Mouse (Mus musculus): Measurements from ENCODE around the gene Mboat7. TPM values are rescaled to one million over a fixed set of nuclear protein-coding genes. Genes with fewer than 3 reads are reported as not detected.
"Not testable (repeated sequence)": the region's sequence is repeated elsewhere in the genome, so short reads cannot be mapped to it uniquely, and the experiment has no call there.

Gene Mboat7
- total RNA-seq, 2 experiments from 2014 or later: 165 to 167 TPM

DNA sequence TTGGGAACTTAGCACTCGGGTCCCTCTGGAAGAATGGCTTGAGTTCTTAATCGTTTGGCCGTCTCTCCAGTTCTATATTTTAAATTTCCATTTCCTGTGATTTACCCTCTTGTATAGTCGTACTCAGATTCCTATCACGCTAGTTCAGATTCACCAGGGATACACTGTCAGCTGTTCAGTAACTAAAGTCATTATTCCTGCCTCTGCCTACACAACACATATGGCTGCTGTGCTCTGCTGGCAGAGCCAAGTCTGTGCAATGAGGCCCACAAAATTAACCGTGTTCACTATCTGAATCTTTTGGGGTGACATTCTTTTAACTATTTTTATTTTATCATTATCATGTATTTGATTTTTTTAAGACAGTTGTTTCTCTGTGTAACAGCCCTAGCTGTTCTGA is 5.1 kb upstream of the Mboat7 start:
- intact Hi-C loops (cut with DNase I): loop anchor here (5.0 kb wide), 1 partner anchor 444 kb away; no protein-coding TSS in a partner anchor
- DNase-seq (ENCODE audit: low spot score in 2 of 2): no peak

DNA sequence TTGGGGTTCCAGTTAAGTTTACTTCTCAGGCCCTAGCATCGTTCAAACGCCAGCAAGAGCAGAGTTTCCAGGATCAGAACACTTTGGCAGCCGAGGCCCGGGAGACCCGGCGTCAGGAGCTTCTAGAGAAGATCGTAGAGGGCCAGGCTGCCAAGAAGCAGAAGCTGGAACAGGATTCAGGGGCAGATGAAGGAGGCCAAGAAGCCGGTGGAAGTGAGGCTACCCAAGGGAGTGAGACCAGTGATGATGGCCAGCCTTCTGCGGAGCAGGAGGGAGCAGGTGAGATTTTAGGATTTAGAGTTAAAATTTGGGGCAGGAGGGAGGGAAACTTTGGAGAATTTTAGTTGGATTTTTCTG is 1.6 kb upstream of the Mboat7 start:
- not testable (repeated sequence) for DNase-seq (ENCODE audit: low spot score in 2 of 2)
- intact Hi-C loops (cut with DNase I): loop anchor here (5.0 kb wide), 2 partner anchors 48 to 447 kb away; partner anchors contain the start of gene Cnot3

DNA sequence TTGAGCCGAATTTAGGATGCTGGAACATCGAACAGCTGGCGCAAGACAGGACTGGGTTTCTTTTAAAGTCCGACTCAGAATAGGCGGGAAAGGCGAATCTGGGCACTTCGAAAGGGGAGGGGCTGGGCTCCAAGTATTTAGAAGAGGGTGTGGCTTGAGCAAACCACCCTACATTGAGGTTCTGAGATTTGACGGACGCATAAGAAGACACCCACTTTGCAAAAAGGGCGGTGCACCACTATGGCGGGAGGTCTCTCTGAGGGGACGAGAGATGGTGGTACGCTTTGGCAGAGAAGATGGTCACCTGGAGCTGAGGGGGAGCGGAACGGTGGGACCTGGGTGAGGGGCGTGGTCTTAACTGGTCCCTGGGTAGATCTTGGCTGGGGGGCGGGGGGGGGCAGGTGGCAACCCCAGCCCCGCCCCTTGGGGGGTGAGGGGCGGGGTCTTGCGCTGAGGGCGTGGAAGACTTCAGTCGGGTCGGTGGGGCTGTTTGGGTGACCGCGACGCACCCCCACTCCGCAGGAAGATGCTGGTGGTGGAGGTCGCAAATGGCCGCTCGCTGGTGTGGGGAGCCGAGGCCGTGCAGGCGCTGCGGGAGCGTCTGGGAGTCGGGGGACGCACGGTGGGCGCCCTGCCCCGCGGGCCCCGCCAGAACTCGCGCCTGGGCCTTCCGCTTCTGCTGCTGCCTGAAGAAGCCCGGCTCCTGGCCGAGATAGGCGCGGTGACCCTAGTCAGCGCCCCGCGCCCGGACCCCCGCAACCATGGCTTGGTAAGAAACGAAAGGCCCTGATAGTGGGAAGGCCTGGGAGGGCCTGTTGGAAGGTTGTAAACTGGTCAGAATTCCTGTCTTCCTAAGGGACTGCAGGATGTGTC is 989 bp upstream of the Mboat7 start:
- DNase-seq (ENCODE audit: low spot score in 2 of 2): peak; percentile 58 to 83
- intact Hi-C loops (cut with DNase I): loop anchor here (5.0 kb wide), 1 partner anchor 47 kb away; the partner anchor contains the start of gene Cnot3

DNA sequence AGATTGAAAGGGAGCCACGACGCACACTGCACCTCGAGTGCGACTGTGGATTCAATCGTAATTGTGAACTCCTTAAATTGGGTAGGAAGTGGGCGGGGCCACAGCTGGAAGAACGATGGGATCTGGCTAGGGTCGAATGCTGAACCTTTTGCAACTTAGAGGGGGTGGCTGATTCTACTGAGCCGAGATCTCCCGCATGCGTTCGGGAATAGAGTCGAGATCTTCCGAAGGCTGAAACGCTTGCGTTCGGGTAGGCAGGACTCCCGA is 419 bp upstream of the Mboat7 start:
- peak in 1 of 2 experiments; percentile 92 for DNase-seq (ENCODE audit: low spot score in 2 of 2)
- intact Hi-C loops (cut with DNase I): loop anchor here (5.0 kb wide), 1 partner anchor 46 kb away; the partner anchor contains the start of gene Cnot3

DNA sequence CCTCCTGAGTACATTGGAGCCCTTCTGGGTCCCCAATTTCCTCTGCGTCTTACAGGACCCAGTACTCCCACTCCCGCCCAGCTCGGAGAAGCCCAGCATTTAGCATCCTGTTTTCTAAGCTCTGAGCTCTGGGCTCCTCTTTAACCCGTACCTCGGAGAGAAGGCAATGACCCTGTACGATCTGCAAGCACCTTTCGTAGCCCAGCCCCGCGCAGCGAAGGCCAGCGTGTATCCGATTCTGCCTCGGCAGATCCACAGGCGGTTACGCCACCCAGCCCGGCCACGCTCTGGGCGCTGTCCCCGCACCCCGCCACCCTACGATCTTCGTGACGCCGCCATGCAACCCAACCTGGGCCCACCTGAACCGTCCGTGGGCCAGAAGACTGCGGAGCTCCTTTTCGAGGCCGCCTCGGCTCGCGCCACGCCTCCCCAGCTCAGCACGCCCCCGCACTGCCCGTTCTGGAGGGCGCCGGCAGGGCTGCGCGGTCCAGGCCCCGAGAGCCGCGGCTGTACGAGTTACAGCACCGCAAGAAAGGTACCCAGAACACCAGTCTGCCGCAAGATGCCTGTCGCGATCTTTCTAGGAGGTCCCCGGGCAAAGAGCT is 839 bp downstream of the Mboat7 start, which contains the start of gene Tsen34:
Tsen34 (plus strand) TSS at position 482 of the 605 bp plus-strand sequence.
- DNase-seq (ENCODE audit: low spot score in 2 of 2): no peak
- intact Hi-C loops (cut with DNase I): loop anchor here (5.0 kb wide), 1 partner anchor 45 kb away; the partner anchor contains the start of gene Cnot3

DNA sequence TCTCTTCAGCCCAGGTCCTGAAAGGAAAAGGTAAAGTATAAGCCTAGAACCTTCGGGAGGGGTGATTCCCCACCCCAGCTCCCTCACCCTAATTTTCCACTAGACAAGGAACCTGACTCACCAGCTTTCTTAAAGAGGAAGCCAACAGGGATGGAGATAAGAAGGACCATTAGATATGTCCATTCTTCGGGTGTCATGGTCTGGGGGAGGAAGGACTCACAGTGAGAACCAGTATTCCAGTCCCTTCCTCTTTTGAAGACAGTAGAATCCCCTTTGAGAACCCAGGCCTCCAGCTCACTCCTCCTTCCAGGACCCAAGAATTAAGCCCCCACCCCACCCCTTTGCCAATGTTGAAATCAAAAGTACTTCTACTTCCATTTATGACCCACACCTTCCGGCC is 1.4 kb downstream of the Mboat7 start:
- no peak for DNase-seq (ENCODE audit: low spot score in 2 of 2)
- intact Hi-C loops (cut with DNase I): loop anchor here (5.0 kb wide), 1 partner anchor 45 kb away; the partner anchor contains the start of gene Cnot3

DNA sequence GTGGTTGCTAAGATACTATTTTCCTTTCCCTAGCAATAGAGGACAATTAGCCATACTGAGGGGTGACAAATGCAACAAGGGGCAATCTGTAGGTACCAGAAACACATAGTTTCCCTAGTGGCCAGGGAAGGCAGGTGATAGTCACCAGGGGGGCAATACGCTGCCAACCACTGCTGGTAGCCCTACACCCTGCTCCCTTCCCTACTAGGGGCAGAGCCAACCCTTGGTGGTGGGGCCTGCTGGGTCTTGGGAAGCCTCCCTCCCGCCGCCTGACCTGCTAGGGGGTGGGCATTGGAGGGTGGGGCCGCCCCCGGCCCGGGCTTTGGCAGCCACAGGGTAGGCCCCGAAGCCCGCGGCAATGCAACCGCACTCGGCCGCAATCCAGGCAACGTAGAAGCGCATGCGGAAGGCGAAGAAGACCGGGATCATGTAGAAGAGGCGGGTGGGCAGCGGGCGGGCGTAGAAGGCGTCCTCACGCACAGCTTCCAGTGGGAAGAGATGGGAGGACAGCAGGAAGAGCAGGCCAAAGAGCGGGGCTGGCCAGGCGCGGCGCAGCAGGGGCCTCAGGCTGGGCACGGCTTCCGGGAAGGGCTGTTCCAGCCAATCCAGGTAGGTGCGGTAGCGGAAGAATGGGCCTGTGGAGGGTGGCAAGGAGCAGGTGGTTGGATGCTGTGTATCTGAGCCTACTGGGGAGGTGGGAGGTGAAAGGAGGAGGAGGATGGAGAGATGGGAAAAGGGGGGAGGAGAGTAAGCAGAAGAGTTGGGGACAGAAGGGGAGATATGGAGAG is 7.7 kb downstream of the Mboat7 start:
- intact Hi-C loops (cut with DNase I): no loop called here
- DNase-seq (ENCODE audit: low spot score in 2 of 2): no peak

DNA sequence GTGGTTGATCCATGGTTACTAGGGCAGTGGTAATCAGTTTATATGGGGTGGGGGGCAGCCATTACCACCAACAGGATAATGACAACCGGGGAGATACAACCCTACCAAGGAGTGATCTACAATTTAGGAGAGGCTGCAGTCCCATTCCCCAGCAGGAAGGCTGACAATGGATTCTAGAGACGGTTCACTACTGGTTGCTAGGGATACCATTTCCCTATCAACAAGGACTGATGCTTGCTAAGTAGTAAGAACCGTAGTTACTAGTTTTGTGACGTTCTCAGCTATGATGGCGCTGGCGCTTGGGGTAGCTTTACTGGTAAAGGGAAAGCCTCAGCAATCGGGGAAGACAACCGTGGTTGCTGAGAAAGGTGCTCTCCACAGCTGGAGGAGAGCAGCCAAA is 8.6 kb downstream of the Mboat7 start:
- no peak for DNase-seq (ENCODE audit: low spot score in 2 of 2)

DNA sequence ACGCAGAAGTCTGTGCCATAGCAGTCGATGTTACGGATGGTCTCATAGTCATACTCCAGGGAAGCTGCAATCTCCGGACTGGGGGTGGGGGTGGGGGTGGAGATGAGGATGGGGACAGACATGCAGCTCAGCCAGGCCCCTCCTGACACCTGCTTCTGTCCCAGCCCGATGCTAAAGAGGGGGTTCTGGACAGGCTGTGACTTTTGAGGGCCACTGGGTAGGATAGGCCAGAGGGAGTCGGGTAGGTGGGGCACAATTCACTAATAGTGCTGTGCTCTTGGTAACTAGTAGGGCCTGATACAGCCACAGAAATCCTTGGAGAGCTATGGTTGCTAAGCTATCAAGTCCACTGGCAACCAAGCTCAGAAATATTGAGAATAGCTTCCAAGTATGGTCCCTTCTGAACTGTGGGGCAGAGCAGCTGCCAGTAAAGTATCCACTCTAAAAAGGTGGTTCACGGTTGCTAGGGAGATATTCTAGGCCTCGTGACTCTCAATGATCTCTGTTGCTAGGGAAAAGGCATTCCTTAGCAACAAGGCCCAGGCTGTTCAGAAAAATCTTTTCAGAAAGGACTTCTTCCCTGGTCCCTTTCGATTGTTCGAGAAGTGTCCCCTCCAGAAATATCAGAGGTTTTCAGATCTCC is 9.3 kb downstream of the Mboat7 start:
- DNase-seq (ENCODE audit: low spot score in 2 of 2): peak; percentile 31 to 56
- intact Hi-C loops (cut with DNase I): no loop called here

More for the DNA sequence above, 8.6 kb downstream of the Mboat7 start:
- intact Hi-C loops (cut with DNase I): no loop called here

DNA sequence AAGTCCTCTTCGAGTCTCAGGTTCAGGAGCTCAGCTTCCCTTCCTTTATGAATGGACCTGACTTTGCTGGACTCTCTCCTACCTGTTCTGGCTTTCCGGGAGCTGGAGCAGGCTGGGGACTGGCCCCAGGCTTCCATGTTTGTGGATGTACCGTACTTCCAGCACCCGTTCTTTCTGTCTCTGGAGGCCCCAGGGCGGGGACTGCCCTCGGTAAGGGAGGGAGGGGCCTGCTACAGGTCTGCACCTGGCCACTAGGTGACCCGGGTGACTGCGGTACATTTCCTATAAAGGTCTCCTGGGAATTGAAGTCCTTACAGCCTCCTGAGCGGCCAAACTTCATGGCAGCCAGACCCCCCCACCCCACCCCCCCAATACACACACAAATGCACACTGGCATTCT is 16.0 kb downstream of the Mboat7 start, which contains the start of gene Tmc4:
Tmc4 (minus strand) TSS at position 212 of the 400 bp plus-strand sequence.
- intact Hi-C loops (cut with DNase I): no loop called here
- DNase-seq (ENCODE audit: low spot score in 2 of 2): no peak

DNA sequence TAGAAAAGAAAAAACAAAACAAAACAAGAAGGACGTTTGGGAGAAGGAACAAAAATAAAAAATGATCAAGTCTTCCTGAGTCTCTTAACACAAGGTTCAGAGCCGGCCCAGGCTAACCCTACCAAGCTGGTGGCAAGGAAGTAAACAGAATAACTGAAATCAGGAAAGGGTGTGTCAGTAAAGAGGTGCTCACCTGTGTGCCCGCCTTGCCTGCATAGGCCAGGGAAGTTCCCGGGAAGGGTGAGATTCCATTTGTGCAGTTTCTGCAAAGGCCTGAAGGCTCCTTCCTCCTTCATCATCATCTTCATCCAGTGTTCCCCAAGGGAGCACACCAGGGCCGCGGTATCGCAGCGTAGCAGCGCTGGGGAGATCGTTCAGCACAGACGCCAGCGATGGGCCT is 17.0 kb downstream of the Mboat7 start:
- DNase-seq (ENCODE audit: low spot score in 2 of 2): no peak
- intact Hi-C loops (cut with DNase I): no loop called here

DNA sequence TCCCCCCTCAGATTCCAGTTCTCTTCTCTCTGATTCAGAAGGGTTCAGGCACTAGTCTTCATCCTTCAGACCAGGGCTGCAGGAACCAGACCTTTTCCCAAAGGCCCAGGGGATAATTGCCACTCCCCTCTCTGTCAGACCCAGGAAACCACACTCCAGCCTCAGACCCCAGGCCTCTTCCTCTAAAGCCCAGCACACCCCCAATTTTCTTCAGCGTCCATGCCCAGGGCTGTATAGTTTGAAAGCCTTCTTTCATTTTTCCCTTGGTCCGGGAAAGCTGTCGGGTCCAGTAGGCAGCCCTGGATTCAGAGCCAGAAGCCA is 18.1 kb downstream of the Mboat7 start:
- intact Hi-C loops (cut with DNase I): no loop called here
- DNase-seq (ENCODE audit: low spot score in 2 of 2): no peak

DNA sequence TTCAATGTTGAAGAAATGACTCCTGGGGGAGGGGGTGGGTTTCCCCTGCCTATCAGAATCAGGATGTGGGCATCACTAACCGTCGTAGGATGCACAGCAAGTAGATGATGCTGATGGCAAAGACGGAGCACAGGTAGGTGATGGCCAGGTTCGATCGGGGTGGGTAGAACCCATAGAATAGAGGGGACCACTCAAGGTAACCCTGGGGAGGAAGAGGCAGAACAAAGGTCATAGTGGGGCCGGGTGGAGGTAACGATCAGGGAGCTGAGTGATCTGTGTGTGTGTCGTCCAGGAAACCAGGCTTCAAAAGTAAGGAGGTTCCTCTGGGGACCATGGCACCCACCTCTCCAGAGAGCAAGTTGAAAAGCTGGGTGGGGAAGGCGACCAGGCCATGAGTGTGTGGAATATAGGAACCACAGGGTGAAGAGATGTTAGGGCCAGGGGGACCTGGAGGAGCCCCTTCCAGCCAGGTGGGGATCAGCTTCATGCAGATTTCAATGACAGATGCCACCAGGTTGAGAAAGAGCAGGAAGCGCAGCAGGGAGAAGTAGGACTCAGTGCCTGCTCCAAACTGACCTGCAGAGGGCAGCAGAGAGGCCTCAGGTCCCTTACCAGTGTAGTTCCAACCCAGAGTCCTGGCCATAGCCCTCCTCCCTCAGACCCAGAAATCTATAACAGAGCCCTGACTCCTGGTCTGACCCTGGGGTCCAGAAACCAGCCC is 18.7 kb downstream of the Mboat7 start:
- intact Hi-C loops (cut with DNase I): no loop called here
- peak; percentile 85 to 89 for DNase-seq (ENCODE audit: low spot score in 2 of 2)

DNA sequence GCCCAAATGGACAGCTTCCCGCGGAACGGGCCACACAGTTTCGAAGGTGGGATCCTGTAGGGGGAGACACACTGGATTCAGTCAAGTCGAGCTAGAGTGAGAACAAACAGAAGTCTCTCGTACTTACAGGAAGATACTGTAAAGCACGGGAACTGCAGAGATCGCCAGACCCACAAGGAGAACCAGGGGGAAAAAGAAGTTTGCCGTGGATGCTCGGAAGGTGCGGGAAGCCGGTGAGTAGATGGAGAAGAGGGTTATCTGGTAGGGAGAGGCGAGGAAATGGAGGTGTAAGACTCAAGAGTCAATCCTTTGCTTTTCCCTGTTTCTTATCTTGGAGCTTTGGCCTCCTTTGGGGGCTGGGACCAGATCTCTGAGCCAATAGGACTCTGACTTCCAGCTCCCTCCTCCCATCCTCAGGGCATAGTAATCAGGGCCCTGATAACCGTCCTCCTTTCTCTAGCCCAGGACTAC is 26.4 kb downstream of the Mboat7 start:
- DNase-seq (ENCODE audit: low spot score in 2 of 2): no peak
- intact Hi-C loops (cut with DNase I): loop anchor here (10.0 kb wide), 1 partner anchor 808 kb away; no protein-coding TSS in a partner anchor

DNA sequence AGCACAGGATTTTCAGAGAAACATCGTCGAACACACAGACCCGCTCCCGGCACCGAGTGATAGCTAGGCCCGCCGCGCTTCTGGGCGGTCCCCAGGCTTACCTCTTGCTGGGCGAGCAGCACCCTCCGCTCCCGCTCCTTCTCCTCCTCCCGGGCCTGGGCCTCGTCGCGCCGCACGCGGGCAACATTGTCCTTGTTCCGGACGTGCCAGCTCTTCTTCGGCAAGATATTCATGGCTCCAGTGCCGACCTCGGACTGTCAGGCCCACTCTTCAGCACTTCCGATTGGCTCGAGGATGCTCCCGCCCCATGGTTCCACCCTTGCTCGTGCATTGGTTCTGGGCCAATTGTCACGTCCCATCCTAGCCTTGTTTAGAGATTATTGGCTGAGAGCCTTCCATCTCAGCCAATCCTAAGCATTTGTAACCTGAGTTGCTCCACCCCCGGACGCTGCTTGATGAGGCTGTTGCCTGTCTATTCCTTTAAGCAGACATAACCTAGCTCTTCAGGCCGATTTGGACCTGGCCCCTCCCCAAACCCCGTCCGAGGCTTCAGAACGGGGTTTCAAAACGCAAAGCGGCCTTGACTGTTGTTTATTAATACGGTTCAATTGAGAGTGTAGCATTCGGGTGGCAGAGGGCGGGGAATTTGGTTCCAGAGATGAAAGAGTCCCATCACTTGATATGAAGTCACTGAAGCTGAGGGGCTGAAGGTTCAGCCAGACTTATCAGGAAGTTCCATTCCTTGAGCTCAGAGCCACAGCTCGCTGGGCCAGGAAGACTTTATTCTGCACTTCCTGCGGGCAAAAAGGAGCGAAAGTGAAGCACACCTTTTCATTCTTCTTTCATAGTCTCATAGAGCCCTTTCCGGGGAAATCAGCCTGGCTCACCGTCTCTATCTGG is 27.9 kb downstream of the Mboat7 start, which contains the start of gene Leng1:
Leng1 (minus strand) TSS at position 626 of the 900 bp plus-strand sequence.
- DNase-seq (ENCODE audit: low spot score in 2 of 2): peak; percentile 97 to 98
- intact Hi-C loops (cut with DNase I): loop anchor here (10.0 kb wide), 1 partner anchor 809 kb away; no protein-coding TSS in a partner anchor

DNA sequence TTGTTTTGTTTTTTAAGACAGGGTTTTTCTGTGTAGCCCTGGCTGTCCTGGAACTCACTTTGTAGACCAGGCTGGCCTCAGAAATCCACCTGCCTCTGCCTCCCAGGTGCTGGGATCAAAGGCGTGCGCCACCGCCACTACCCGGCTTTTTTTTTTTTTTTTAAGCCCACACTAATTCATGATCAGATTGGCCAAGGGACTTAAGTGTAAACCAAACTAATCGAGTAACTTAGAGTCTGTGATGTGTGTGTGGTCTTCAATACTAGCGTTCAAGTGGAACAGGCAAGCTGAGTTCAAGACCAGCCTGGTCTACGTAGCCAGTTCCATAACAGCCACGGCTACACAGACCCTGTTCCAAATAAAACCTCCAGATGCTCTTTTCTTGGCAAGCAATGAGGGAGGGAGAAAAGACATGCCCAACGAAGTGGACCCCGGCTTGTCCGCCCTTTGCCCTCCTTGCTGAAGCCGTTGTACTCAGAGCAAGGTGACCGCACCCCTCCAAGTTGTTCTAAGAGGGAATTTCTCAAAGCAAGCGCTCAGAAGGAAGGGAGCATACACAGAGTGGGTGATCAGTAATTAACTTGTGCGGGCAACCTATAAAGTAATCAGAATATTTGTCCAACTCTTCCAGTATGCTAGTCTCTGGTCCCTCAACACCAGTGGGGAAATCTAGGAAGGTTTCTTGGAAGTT is 28.7 kb downstream of the Mboat7 start:
- intact Hi-C loops (cut with DNase I): loop anchor here (10.0 kb wide), 1 partner anchor 810 kb away; no protein-coding TSS in a partner anchor
- no peak for DNase-seq (ENCODE audit: low spot score in 2 of 2)

DNA sequence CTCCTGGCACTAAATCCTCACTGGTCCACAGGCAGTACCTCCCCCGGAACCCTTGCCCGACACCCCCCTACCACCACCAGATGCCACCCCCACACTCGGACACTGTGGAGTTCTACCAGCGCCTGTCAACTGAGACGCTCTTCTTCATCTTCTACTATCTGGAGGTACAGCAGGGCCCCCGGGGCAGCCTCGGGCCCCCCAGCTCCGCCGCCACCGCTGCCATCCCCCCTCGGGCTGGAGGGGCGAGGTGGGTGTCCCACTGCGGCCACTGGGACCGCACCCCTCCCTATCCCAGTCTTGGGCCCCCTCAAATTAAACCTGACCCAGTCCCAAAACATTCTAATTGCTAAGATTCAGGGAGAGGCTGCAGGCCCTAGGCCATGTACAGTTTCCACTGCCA is 34.7 kb downstream of the Mboat7 start:
- intact Hi-C loops (cut with DNase I): no loop called here

More for the DNA sequence above, 34.7 kb downstream of the Mboat7 start:
- no peak for DNase-seq (ENCODE audit: low spot score in 2 of 2)

Measured in left cerebral cortex, postnatal 14 days (tissue).